Mouse (Mus musculus): ENCODE results near the gene Arhgef39.

The Arhgef39 gene

DNA sequence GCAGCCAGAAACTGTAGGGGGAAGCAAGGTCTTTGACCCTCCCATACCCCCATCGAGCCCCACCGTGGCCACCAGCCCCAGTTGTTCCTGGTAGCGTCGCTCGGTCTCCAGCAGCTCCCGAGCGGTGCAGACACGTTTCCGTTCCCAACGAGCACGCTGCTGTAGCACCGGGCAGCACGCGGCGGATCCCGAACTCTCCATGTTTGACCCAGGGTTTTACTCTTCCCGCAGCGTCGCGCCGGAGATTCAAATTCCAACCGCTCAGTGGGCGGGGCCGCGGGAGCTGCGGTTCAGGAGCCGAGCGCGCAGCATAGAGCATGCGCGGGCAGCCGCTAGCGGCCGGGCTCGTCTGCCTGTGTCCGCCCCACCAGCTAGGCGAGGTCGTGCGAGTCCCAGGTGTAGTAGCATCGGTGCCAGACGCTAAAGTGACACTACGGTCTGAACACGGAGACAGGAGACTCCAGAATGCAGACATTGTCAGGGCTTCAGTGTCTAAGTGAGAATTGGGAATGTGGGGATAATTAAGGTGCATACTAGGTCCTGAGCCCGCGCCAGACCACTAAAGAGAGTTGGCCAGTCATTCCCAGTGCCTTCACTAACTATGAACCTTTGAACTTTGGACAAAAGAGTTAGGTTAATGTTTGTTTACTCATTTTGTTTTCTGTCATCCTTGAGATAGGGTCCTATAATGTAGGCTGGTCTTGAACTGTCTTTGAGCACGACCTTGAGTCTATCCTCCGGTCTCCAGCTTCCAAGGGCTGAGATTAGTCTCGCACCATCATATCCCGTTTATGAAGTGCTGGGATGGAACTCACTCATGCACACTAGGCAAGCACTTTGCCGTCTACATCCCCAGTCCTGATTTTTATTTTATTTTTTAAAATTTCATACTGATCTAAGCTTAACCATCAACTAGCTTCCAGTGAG lies at the start of gene Arhgef39:
Arhgef39 (minus strand) TSS at position 289 of the 927 bp plus-strand sequence.
- DNase-seq (ENCODE audit: extremely low read depth, low read depth, low spot score), result no peak

DNA sequence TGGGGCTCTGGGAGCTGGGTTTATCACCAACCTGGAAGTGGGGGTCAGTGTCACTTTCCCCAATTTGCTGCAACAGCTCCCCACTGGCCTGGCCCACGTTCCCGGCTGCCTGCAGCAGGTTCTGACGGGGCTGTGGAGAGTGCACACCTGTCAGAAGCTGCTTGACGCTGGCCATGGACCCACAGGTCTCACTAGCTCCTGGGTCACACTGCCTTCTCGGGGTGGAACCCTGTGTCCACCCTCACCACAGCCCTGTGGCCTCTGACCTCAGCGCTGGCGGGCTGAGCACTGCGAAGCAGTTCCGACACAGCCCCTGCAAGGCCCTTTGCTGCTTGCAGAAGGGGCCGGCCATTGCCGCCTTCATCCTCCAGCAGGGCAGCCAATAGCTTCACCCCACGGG lies 49.6 kb upstream of the Arhgef39 start:
- no peak for DNase-seq (ENCODE audit: extremely low read depth, low read depth, low spot score)

DNA sequence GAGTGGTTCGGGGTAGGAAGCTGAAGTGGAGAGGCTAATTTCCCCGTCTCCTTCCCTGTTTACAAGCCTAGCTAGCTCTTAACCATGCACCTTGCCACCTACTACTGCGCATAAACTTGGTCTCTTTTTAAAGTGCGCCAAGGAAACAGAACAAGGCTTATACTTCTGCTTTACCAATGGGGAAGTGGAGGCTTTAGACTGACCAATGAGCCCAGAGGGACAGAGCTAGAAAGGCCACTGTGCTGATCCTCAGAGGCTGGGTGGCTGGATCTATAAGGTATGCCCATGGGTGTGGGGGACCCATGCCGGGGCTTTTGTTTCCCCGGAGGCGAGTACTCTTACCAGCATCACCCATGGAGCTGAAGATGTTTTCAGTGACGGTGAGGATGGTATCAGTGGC lies 47.7 kb upstream of the Arhgef39 start:
- DNase-seq (ENCODE audit: extremely low read depth, low read depth, low spot score), result no peak

DNA sequence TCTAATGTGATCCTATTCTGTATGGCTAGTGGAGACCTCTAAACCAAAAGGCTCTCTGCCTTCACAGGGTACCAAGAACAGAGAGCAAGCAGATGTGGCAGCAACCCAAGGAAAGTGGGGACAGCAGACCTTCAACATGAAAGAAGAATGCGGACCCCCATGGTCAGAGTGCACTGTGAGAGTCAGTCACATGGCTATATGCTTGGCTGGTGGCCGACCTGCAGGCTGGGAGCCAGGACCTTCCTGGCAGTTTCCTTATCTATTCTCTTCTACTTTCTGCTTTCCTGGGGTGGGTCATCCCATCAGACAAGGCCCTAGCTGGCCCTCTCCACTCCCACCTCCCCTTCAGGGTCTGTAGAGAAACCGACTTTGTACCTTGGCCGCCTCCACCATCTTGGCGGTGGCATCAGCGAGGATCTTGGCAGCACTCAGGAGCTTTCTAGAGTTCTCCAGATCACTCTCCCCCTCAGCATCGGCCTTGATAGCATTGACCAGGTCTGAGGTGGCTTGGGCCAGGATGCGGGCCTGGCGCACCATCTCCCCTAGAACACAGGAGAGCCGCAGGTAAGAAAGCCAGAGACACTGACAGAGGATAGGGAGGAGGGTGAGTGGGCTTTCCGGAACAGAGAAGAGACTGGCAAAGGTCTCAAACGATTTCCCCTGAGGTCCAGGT lies 47.0 kb upstream of the Arhgef39 start:
- no peak for DNase-seq (ENCODE audit: extremely low read depth, low read depth, low spot score)

- DNase-seq (ENCODE audit: extremely low read depth, low read depth, low spot score), result no peak
These were observed 42.5 kb upstream of the Arhgef39 start for GRCm38 (mm10) chr4:43542044-43542443.

GRCm38 (mm10) chr4:43536031-43536430 lies 36.5 kb upstream of the Arhgef39 start:
- no peak for DNase-seq (ENCODE audit: extremely low read depth, low read depth, low spot score)

GRCm38 (mm10) chr4:43535628-43536027 lies 36.1 kb upstream of the Arhgef39 start:
- no peak for DNase-seq (ENCODE audit: extremely low read depth, low read depth, low spot score)

DNA sequence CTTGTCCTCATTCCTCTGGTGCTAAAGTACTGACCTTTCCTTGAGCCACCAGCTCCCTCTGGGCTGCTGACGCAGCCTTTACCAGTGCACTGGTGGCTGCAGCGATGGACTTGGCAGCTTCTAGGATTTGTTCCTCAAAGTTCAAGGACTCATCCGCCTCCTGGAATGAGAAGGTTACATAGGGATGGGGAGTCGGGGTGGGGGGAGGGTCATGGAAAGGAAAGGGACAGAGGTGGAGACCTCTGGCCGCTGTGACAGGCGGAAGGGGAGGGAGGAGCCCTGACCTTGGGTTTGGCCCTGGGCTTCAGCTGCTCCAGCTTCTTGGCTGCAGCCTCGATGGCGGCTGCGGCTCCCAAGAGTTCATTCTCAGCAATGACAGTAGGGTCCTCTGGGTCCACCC lies 33.8 kb upstream of the Arhgef39 start:
- no peak for DNase-seq (ENCODE audit: extremely low read depth, low read depth, low spot score)

DNA sequence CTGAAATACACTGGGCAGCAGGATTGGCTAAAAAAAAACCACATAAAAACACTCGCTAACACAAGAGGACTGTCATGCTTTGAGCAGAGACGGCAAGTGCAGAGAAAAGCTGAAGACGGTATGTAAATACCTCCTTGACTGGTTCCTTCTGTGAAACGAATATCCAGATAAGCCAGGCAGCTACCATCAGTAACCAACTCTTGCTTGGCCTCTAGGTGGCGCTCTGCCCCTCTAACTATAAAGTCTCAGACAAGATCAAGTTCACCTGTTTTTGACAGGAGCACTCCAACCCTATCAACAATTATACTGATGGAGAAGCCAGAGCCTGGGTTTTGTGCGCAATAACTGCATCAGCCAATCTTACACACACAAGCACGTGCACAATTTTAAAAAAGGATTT lies 31.1 kb upstream of the Arhgef39 start:
- DNase-seq (ENCODE audit: extremely low read depth, low read depth, low spot score), result no peak

GRCm38 (mm10) chr4:43530081-43530501 lies 30.6 kb upstream of the Arhgef39 start:
- no peak for DNase-seq (ENCODE audit: extremely low read depth, low read depth, low spot score)

DNA sequence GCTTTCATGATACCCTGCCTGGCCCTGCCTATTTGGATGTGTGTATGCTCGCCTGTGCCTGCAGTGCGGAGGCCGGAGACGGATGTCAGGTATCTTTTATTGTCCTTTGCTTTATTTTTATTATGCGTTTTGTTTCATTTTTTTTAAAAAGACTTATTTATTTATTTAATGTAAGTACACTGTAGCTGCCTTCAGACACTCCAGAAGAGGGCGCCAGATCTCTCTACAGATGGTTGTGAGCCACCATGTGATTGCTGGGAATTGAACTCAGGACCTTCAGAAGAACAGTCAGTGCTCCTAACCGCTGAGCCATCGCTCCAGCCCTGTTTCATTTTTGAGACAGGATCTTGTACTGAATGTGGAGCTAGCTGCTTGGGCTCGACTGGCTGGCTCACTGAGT lies 29.0 kb upstream of the Arhgef39 start:
- no peak for DNase-seq (ENCODE audit: extremely low read depth, low read depth, low spot score)

DNA sequence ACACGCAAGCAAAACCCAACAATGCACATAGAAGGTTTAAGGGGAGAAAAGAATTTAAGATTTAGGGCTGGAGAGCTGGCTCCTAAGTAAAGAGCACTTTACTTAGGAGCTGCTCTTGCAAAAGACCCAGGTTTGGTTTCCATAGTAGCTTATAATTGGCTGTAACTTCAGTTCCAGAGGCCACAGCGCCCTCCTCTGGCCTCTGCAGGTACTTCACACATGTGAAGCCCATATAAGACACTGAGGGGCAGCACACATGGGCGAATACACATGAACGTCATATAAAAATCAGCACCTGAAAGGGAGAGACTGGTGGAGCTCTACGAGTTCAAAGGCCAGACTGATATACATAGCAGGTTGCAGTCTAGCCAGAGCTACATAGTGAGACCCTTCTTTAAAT lies 28.4 kb upstream of the Arhgef39 start:
- no peak for DNase-seq (ENCODE audit: extremely low read depth, low read depth, low spot score)

DNA sequence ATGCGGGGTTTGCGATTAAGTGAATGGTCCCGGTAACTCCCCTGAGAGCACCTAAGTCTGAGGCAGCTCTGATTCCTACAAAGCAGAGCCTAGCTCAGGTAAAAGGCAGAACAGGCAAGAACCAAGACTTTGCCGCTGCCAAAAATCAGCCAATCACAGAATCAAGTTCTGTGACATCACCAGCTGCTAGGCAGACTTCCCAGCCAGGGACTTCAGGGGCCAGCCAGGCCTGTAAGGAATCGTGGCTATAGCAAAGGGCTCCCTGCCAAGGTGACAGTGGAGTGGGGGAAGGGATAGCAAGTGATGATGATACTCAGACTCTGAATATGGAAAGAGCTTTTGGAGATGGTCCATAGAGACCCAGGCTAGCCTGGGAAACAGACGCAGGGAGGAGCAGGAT lies 20.5 kb upstream of the Arhgef39 start:
- DNase-seq (ENCODE audit: extremely low read depth, low read depth, low spot score), result no peak

DNA sequence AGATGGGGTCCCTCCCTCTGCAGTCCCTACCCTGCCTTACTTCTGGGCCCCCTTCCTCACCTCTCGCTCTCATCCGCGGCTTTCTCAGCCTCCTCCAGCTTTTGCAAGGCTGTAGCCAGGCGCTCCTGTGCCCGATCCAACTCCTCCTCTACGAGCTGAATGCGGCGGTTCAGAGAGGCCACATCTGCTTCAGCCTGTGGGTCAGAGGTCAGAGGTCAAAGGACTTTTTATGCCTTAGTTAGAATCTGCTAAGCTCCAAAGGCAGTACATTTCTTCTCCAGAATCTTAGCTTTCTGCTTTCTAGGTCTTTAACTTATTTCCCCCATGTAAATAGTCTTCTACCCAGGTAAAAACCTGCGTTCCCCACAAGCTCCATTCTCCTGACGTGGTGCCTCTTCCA lies 20.1 kb upstream of the Arhgef39 start:
- no peak for DNase-seq (ENCODE audit: extremely low read depth, low read depth, low spot score)

- DNase-seq (ENCODE audit: extremely low read depth, low read depth, low spot score), result no peak
These were observed 16.5 kb upstream of the Arhgef39 start for GRCm38 (mm10) chr4:43515764-43516708.

GRCm38 (mm10) chr4:43513791-43514190 lies 14.3 kb upstream of the Arhgef39 start:
- no peak for DNase-seq (ENCODE audit: extremely low read depth, low read depth, low spot score)

DNA sequence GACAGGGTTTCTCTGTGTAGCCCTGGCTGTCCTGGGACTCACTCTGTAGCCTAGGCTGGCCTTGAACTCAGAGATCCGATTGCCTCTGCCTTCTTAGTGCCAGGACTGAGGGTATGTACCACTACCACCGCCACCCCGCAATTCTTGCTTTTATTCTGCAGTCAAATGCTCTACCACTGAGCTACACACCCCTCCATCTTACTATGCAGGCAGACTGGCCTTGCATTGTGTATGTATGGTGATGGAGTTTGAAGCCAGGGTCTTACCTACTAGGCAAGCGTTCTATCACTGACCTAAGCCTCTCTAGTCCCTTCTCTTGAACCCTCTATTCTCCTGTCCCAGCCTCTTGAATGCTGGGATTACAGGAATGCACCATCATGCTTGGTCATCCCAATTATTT lies 13.8 kb upstream of the Arhgef39 start:
- DNase-seq (ENCODE audit: extremely low read depth, low read depth, low spot score), result no peak

- DNase-seq (ENCODE audit: extremely low read depth, low read depth, low spot score), result no peak
These were observed 13.2 kb upstream of the Arhgef39 start for GRCm38 (mm10) chr4:43512653-43513052.

- DNase-seq (ENCODE audit: extremely low read depth, low read depth, low spot score), result no peak
These were observed 12.4 kb upstream of the Arhgef39 start for GRCm38 (mm10) chr4:43511675-43512454.

GRCm38 (mm10) chr4:43509109-43509508 lies 9.6 kb upstream of the Arhgef39 start:
- DNase-seq (ENCODE audit: extremely low read depth, low read depth, low spot score), result no peak

GRCm38 (mm10) chr4:43508666-43508997 lies 9.1 kb upstream of the Arhgef39 start:
- no peak for DNase-seq (ENCODE audit: extremely low read depth, low read depth, low spot score)

Measured in fat pad, adult 2 months (tissue).